In the genomic region with DNA sequence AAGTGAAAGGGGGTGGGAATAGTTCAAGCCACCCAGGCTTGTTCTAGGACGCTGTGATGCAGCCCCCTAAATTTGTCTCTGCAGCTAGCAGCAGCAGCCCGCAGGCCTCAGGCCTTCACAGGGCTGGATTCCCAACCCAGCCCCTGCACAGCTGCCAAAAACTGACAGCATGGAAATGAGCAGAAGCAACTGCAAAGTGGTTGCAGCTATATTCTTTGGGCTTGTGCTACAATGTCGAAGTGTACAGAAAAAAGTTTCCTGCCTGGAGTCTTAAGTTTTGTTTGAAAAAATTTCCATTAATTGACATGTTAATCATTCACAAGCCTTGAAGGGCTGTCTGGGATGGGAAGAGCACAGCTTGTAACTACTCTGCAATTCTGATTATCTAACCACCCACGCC, we compare ENCODE assay signal across 7 mouse cellular contexts.
DNase-seq lines count a peak whose midpoint lies in the region; ATAC-seq and TF ChIP-seq lines count a peak whose summit lies in the region.

No protein-coding gene starts in this region.

- no peak overlapping the region for H3K4me3 ChIP-seq in layer of hippocampus, adult 2 months

- ATAC-seq in CD4-positive, CD25-positive, alpha-beta regulatory T cell, adult 4 months, result no peak

- peak; percentile 21 to 46 for DNase-seq in layer of hippocampus, adult 2 months (ENCODE audit: low spot score in 2 of 2)
- no peak for DNase-seq in layer of hippocampus, postnatal 25 days (ENCODE audit: extremely low spot score in 1 of 2, low spot score in 1 of 2)
- peak; percentile 5 for DNase-seq in urinary bladder, postnatal 25 days (ENCODE audit: low spot score)
- DNase-seq in urinary bladder, adult 2 months (ENCODE audit: low spot score), result no peak
- peak; percentile 14 to 29 for DNase-seq in kidney, adult 8-10 months
- no peak for DNase-seq in cerebellum, adult 8-10 months

- peak overlapping the region; percentile 61; the same call in 1 of the 2 replicates for H3K27ac ChIP-seq in layer of hippocampus, adult 2 months

- TF ChIP-seq CTCF in layer of hippocampus, adult 2 months (conservative IDR thresholded peaks at IDR 0.05), result no peak

Comparison
In these comparisons a context has a peak if more than half of its experiments do, and no peak if none do; other contexts are left out.
1. DNase-seq: peak in layer of hippocampus, adult 2 months (2 of 2), urinary bladder, postnatal 25 days (single experiment) and kidney, adult 8-10 months (2 of 2); none in layer of hippocampus, postnatal 25 days (0 of 2), urinary bladder, adult 2 months (single experiment) and cerebellum, adult 8-10 months (single experiment).